Mouse (Mus musculus) C2C12 (cell line): ENCODE results near the gene Olfr70.

ENCODE experiments used
- CEBPB ChIP-seq: IDR thresholded peaks from one replicate; pipeline ENCODE4 v1.6.1; 2011; ENCODE audit warnings: low read depth, mild to moderate bottlenecking, control low read depth, moderate library complexity
- CTCF ChIP-seq: IDR thresholded peaks from one replicate; pipeline ENCODE4 v1.5.1; 2011; ENCODE audit not compliant: control insufficient read depth, insufficient read depth, insufficient read length
- FOSL1 ChIP-seq: IDR thresholded peaks from one replicate; pipeline ENCODE4 v1.8.0; 2011; ENCODE audit warnings: mild to moderate bottlenecking, low read length; ENCODE audit not compliant: poor library complexity, insufficient read depth, severe bottlenecking
- MAX ChIP-seq: IDR thresholded peaks from one replicate; pipeline ENCODE4 v1.6.1; 2011; ENCODE audit warnings: mild to moderate bottlenecking, control low read depth
- MYOD1 ChIP-seq: IDR thresholded peaks from one replicate; pipeline ENCODE4 v1.6.1; 2011; ENCODE audit warnings: low read depth; ENCODE audit not compliant: control insufficient read depth, insufficient read length
- MYOG ChIP-seq: IDR thresholded peaks from one replicate; pipeline ENCODE4 v1.6.1; 2011; ENCODE audit not compliant: control insufficient read depth, insufficient read length; ENCODE audit errors: extremely low read depth
- USF1 ChIP-seq: IDR thresholded peaks from one replicate; pipeline ENCODE4 v1.6.1; 2011; ENCODE audit warnings: low read depth, mild to moderate bottlenecking, control low read depth, moderate library complexity

DNA sequence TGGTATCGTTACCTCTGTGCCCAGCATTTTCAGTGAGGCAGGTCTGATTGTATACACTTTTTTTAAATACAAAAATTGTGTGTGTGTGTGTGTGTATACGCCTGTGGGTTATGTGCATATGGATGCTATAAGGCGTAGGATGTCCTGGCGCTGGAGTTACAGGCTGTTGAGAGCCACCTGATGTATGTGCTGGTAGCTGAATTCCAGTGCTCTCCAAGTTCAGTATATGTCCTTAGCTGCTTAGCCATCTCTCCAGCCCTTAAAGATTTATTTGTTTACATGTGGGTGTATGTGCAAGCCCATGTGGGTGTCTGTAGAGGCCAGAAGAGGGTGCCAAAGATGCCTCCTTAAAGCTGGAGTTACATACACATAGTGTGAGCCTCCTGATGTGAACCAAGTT is 43.5 kb downstream of the Olfr70 start:
- TF ChIP-seq CTCF (no peak), MYOD1 (no peak), USF1 (no peak), MAX (no peak), CEBPB (no peak), MYOG (no peak), FOSL1 (no peak)
